Mouse (Mus musculus) liver, adult 2 months (tissue): ENCODE measurements around the gene Camkk2. TPM values are rescaled to one million over a fixed set of nuclear protein-coding genes. Genes with fewer than 3 reads are reported as not detected.

Source experiments
- DNase-seq: peaks from one replicate; pipeline ENCODE4 v3.0.0-alpha.2; 2011; ENCODE audit warnings: low read depth, low spot score; ENCODE audit errors: extremely low read depth
- H3K27ac ChIP-seq: fragments of 200-500 bp; replicated peaks from 2 replicates; pipeline ENCODE4 v1.5.1; 2012; ENCODE audit warnings: low read depth, mild to moderate bottlenecking, control low read depth, inconsistent platforms, low read length; ENCODE audit not compliant: insufficient read depth
- H3K27me3 ChIP-seq: fragments of 200-500 bp; 2 replicates; pipeline ENCODE4 v1.6.1; 2012; ENCODE audit warnings: mild to moderate bottlenecking, moderate library complexity, low read length, inconsistent platforms; ENCODE audit not compliant: control insufficient read depth, insufficient read depth
- H3K36me3 ChIP-seq: fragments of 200-500 bp; 2 replicates; pipeline ENCODE4 v1.6.1; 2012; ENCODE audit warnings: low read length, inconsistent platforms; ENCODE audit not compliant: control insufficient read depth, insufficient read depth
- H3K4me1 ChIP-seq: fragments of 200-500 bp; 2 replicates; pipeline ENCODE4 v1.6.1; 2011; ENCODE audit warnings: low read length; ENCODE audit not compliant: control insufficient read depth, insufficient read depth
- H3K4me3 ChIP-seq: fragments of 200-500 bp; 2 replicates; pipeline ENCODE4 v1.5.1; 2011; ENCODE audit warnings: low read depth, mild to moderate bottlenecking, control low read depth, low read length, moderate library complexity; ENCODE audit not compliant: insufficient read depth
- H3K79me2 ChIP-seq: fragments of 200-500 bp; 2 replicates; pipeline ENCODE4 v1.6.1; 2012; ENCODE audit warnings: inconsistent platforms, mild to moderate bottlenecking, low read length, moderate library complexity; ENCODE audit not compliant: control insufficient read depth, insufficient read depth
- H3K9ac ChIP-seq: fragments of 200-500 bp; 2 replicates; pipeline ENCODE4 v1.6.1; 2012; ENCODE audit warnings: low read depth, mild to moderate bottlenecking, control low read depth, inconsistent platforms, low read length
- CTCF ChIP-seq: fragments of 200-500 bp; IDR thresholded peaks from 2 replicates; pipeline ENCODE4 v1.5.1; 2011; ENCODE audit warnings: low read depth, low read length, control low read depth
- POLR2A ChIP-seq: fragments of 200-500 bp; IDR thresholded peaks from 2 replicates; pipeline ENCODE4 v1.6.1; 2011; ENCODE audit warnings: low read length, control low read depth; ENCODE audit not compliant: insufficient read depth; ENCODE audit errors: extremely low read depth
- WGBS: fragments of 180-500 bp; shearing (Covaris S2); methylation state at CpG from one replicate; pipeline ENCODE4 v1.1.7; 2018; 5-methylcytosine and 5-hydroxymethylcytosine counted together
- polyA plus RNA-seq: library from polyadenylated mRNA; depleted of rRNA; stranded (reverse); fragments of >200 nt; gene quantifications from 2 replicates; pipeline ENCODE4 v1.2.3, GENCODE M21; 2012; rRNA removed
- total RNA-seq: library from RNA; depleted of rRNA; stranded (reverse); fragments of >200 nt; gene quantifications from 2 replicates; pipeline ENCODE4 v1.2.3, GENCODE M21; 2014; rRNA removed

The Camkk2 gene
- total and polyA plus RNA-seq, 2 experiments, result 6.3 to 17.7 TPM

DNA sequence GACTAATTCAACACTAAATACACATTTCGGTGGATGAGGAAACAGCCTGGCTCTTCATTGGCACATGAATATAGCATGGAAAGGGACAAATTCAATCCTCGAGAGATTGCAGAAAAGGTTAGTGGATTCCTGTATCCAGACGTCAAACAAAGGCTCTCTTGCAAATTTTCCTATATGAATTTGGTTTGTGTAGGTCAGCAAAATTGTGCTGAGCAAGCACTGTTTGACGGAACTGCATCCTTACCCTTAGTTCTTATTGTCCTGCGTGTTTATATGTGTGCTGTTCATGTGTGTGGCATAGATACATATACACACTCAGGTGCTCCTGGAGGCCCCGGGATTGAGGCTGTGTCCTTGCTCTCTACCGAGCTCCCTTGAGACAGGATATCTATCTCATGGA lies 90.1 kb downstream of the Camkk2 start:
- 89% methylated on average over 7 of the region's 7 CpGs for WGBS
- Histone ChIP-seq H3K27ac (no peak overlapping the region), H3K36me3 (no peaks in the 10 kb centered on the region), H3K4me1 (peaks cover 10% of the 10 kb centered on the region), H3K4me3 (no peak overlapping the region), H3K27me3 (no peaks in the 10 kb centered on the region), H3K79me2 (no peaks in the 10 kb centered on the region), H3K9ac (no peak overlapping the region)
- DNase-seq, result no peak
- TF ChIP-seq CTCF (no peak), POLR2A (no peak)

DNA sequence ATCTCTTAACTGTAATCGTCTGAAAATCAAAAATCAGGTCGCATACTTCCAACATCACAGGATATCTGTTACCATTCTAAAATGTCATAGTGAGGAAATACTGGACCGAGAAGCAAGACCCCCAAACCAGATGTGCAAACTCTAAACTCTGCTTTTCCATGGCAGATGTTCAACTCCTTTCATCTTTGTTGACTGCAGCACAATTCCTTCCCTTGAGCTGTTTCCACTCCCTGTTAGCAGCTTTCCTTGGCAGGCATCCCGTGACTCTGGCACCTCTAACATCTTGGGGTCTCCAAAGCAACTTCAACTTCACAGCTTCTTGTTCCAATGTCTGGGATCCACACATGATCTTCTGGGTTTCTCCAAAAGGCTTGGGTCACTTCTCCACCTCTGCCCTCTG lies 91.8 kb downstream of the Camkk2 start:
- Histone ChIP-seq H3K27ac (no peak overlapping the region), H3K4me3 (no peak overlapping the region), H3K4me1 (peaks cover 4% of the 10 kb centered on the region; the same call in 1 of the 2 replicates), H3K36me3 (no peaks in the 10 kb centered on the region), H3K9ac (no peak overlapping the region), H3K27me3 (no peaks in the 10 kb centered on the region), H3K79me2 (no peaks in the 10 kb centered on the region)
- DNase-seq, result no peak
- WGBS, result 67% methylated on average over 4 of the region's 4 CpGs
- TF ChIP-seq CTCF (no peak), POLR2A (no peak)

DNA sequence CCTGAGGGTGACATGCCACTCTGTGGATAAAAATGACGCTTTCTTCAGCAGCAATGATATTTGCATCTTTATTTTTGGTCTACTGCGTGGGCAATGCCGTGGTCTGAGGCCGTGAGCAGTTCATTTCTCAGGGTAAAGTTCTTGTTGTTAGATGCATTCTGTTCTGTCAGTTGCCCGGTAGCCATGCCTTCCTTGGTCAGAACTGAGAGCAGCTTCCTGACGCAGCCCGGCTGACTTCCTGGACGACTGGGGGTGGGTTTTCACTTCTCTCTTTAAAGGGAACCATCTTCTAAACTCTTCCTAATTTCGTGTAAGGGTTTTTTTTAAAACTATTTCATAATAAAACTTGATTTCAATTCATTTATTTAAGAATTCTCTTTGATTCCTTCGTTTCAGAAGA lies 95.3 kb downstream of the Camkk2 start:
- no peak for DNase-seq
- no peak overlapping the region for H3K27ac ChIP-seq
- no peaks in the 10 kb centered on the region for H3K4me1 ChIP-seq
- H3K79me2 ChIP-seq, result no peaks in the 10 kb centered on the region
- H3K36me3 ChIP-seq, result no peaks in the 10 kb centered on the region
- 74% methylated on average over 10 of the region's 10 CpGs for WGBS
- no peak for TF ChIP-seq CTCF
- TF ChIP-seq POLR2A, result no peak
- H3K4me3 ChIP-seq, result no peak overlapping the region
- H3K27me3 ChIP-seq, result no peaks in the 10 kb centered on the region
- no peak overlapping the region for H3K9ac ChIP-seq

DNA sequence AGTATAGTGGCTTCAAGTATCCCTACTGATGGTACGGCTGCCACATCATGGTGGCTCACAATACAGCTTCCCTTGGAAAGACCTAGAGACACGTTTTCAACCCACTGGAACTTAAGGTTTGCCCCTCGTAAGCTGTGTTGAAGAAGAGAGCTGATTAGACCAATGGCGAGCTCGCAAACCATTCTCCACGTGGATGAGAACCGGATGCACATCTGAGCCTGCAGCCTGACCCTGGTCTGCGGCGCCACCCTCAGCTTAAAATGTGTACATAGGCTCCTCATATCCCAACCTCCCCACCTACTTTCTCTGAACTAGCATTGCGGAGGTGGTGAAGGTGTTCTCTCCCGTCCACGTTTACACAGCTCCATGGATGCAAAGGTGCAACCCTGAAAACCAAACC lies 97.9 kb downstream of the Camkk2 start:
- H3K4me3 ChIP-seq, result no peak overlapping the region
- TF ChIP-seq CTCF (no peak), POLR2A (no peak)
- 94% methylated on average over 12 of the region's 12 CpGs for WGBS

More for the DNA sequence above, 97.9 kb downstream of the Camkk2 start:
- no peak for DNase-seq
- Histone ChIP-seq H3K9ac (no peak overlapping the region), H3K4me1 (no peaks in the 10 kb centered on the region), H3K36me3 (no peaks in the 10 kb centered on the region), H3K79me2 (no peaks in the 10 kb centered on the region), H3K27ac (no peak overlapping the region), H3K27me3 (no peaks in the 10 kb centered on the region)

Other genes starting within 250 kb of the Camkk2 start
- 1.7 and 3.0 TPM in 2 replicates for gene Ift81, start 164.9 kb downstream of the Camkk2 start, total RNA-seq
- 0.14 and 0.38 TPM in 2 replicates for gene Ift81, start 164.9 kb downstream of the Camkk2 start, polyA plus RNA-seq
- gene P2rx7, start 135.5 kb downstream of the Camkk2 start, total RNA-seq, result 2.2 and 4.3 TPM in 2 replicates
- gene P2rx7, start 135.5 kb downstream of the Camkk2 start, polyA plus RNA-seq, result 2.7 and 4.0 TPM in 2 replicates
- gene P2rx4, start 71.9 kb downstream of the Camkk2 start, total RNA-seq, result 43.2 and 59.9 TPM in 2 replicates
- 50.1 and 59.5 TPM in 2 replicates for gene P2rx4, start 71.9 kb downstream of the Camkk2 start, polyA plus RNA-seq
- 93.9 and 99.0 TPM in 2 replicates for gene Anapc5, start 41.9 kb upstream of the Camkk2 start, total RNA-seq
- 61.0 and 61.9 TPM in 2 replicates for gene Anapc5, start 41.9 kb upstream of the Camkk2 start, polyA plus RNA-seq
- 4.1 and 5.3 TPM in 2 replicates for gene Rnf34, start 70.6 kb upstream of the Camkk2 start, total RNA-seq
- gene Rnf34, start 70.6 kb upstream of the Camkk2 start, polyA plus RNA-seq, result 3.4 TPM in 2 replicates
- 3.0 and 4.9 TPM in 2 replicates for gene Kdm2b, start 210.4 kb upstream of the Camkk2 start, total RNA-seq
- 5.5 and 7.1 TPM in 2 replicates for gene Kdm2b, start 210.4 kb upstream of the Camkk2 start, polyA plus RNA-seq
- 4.2 and 5.8 TPM in 2 replicates for gene Orai1, start 235.7 kb upstream of the Camkk2 start, total RNA-seq
- 39.3 and 43.1 TPM in 2 replicates for gene Orai1, start 235.7 kb upstream of the Camkk2 start, polyA plus RNA-seq